Mouse (Mus musculus) right cerebral cortex, adult 18-20 months (tissue): ENCODE measurements around the gene Micall2.
"Not testable (repeated sequence)": the region's sequence is repeated elsewhere in the genome, so short reads cannot be mapped to it uniquely, and the experiment has no call there.

ENCODE experiments used
- DNase-seq: peaks from one replicate; pipeline ENCODE4 v3.0.0; 2022; ENCODE audit warnings: mixed read lengths

Micall2 gene

DNA sequence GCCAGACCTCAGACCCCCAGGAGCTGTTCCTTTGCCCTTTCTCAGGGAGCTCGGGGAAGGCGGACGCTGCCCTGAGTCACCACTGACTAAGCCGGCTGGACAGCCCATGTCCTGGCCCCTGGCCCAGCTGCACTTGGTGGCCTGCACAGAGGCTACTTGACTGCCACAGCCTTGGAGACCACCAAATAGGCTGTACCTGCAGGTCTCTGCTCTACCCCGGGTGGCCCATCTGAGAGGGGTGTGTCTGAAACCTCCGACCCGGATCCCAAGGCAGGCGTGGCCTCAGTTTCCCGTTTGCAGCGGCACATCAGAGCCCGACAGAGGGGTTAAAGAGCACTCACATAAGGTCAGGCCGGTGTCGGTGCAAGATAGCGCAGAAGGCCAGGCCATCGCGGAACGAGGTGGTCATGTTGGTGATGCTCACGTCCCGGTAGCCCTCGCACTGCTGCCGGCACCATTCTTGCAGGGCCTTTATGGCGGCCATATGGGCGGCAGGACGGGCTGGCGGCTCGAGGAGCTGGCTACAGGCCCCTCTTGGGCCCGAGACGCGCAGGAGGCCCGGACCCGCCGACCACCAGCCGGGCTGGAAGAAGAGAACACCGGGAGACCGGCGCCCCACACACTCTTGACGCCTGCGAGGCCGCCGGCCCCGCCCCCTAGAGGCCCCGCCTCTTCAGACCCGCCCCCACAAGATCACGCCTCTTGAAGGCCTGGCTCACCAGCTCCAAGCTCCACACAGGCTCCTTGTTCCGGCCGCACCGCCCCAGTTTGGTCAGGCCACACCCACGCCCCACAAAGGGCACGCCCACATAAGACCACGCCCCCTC, at the start of gene Micall2:
Gene Micall2 (minus strand): TSS at position 660 of the 827 bp plus-strand sequence.
- DNase-seq, result peak; percentile 85

DNA sequence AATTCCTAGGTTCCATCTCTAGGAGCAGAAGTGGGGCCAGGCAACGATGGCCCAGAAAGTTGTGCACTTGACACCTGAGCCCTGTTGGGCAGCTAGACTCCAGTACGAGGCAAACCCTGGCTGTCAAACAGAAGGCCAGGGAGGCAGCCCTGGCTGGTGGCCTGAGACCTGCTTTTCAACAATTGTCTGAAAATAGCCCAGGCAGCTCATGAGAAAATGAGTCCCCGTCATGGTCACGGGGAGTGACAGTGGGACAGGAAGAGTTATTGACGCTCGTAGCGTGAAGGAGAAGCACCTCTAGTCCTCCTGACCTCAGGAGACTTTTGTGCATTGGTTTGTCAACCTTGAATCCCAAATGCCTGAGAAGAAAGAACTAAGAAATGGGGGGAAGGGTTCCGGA, 45.3 kb upstream of the Micall2 start:
- DNase-seq, result no peak

- no peak for DNase-seq
Observed at GRCm38 (mm10) chr5:139776966-139777365, 40.8 kb upstream of the Micall2 start.

DNA sequence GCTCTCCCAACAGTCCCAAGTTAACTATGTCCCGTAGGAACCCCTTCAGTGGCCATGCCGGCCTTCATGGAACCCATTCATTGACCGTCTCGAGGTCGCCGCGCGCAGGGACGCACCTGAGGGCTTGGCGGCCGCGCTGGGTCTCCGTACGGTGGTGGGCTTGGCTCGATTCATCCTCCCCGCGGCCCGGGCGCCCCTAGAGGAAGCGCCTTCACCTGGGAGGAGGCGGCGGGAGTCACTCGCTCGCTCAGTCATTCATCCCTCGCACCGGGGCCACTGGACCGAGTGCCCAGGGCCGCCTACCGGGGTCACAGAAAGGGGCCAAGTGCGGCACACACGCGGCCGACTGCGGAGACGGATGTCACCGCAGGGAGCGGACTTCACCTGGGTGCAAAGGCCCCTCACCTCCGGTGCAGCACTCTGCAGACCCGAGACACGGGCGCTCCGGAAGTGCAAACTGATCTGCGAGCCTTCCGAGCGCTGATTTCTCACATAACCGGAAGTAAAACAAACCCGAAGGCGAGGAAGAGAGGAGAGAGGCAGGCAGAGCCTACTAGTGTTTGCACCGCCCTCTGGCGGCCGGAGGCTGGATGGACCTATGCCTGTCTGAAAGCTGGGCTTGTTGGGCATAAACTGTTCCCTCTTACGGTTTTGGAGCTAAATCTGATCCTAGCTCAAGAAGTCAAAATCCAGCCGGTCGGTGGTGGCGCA, 39.2 kb upstream of the Micall2 start, which contains the start of gene Ints1:
Gene Ints1 (minus strand): TSS at position 459 of the 711 bp plus-strand sequence.
- peak; percentile 96 for DNase-seq

GRCm38 (mm10) chr5:139768216-139768615, 32.1 kb upstream of the Micall2 start:
- DNase-seq, result no peak

- DNase-seq, result no peak
Observed at GRCm38 (mm10) chr5:139764296-139764695, 28.2 kb upstream of the Micall2 start.

DNA sequence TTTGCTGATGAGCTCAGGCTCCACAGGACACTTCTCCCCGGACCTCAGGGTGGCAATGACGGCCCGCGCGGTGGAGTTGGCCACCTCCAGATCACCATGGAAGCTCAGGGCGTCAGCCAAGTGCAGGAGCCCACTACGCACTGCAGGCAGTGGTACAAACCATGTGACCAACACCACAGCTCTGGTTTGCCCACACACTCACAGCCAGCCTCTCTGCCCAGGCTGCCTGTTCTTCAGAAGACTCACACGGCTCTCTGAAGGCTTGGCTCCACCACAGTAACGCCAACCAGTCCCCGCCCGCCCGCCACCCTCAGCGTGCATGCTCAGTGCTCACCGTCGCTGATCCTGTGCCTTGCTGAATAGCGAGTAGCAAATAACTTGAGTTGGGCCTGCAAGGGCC, 22.0 kb upstream of the Micall2 start:
- DNase-seq, result peak; percentile 86

- no peak for DNase-seq
Observed at GRCm38 (mm10) chr5:139756586-139756985, 20.4 kb upstream of the Micall2 start.

DNA sequence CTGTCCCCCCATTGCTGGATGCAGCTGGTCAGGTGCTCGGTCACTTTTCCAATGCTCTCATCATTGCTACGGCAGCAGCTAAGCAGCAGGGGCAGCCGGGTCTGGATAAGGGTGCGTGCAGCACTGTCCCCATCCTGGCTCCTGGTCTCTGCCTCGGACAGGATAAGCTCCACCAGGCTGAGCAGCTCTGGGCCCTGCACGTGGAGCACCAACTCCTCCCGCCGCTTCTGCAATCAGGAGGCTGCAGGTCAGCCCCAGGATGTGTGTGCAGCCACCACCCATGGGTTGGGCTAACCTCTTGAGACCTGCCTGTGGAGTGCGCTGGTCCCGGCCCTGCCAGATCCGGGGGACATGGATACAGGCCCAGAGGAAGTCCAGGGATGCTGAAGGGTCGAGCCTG, 20.0 kb upstream of the Micall2 start:
- DNase-seq, result no peak

DNA sequence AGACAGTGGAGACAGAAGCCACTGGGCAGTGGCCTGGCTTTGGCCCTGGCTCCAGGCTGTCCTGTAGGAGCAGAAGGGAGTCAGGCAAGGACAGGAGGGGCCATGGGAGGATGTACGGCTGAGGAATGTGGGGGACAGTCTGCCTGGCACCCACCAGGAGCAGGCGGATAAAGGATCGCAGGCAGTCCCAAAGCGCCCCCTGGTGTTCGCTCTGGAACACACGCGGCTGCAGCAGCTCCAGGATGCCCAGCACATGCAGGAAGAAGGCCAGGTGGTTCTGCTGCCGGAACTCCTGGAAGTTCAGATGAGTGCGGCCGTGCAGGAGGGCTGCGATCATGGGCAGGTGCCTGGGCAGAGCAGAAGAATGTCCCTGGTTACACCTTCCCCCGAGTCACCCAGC, 18.6 kb upstream of the Micall2 start:
- peak; percentile 56 for DNase-seq

DNA sequence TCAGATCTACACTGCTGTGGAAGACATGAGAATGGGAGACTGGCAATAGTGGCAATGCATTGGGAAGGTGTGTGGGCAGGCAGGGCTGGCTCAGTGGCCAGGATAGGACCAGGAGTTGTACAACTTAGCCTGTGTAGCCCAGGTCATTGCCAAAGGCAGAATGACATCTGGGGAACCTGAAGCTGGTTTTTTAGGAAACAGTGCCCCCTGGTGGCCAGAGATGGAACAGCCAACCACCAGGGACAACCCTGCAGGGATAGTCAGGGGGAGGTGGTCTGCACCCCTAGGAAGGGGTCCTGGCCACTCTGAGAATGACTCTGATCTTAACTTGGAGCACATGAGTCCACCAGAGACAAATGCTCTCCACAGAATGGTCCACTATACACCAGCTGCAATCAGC, 14.4 kb upstream of the Micall2 start:
- no peak for DNase-seq

DNA sequence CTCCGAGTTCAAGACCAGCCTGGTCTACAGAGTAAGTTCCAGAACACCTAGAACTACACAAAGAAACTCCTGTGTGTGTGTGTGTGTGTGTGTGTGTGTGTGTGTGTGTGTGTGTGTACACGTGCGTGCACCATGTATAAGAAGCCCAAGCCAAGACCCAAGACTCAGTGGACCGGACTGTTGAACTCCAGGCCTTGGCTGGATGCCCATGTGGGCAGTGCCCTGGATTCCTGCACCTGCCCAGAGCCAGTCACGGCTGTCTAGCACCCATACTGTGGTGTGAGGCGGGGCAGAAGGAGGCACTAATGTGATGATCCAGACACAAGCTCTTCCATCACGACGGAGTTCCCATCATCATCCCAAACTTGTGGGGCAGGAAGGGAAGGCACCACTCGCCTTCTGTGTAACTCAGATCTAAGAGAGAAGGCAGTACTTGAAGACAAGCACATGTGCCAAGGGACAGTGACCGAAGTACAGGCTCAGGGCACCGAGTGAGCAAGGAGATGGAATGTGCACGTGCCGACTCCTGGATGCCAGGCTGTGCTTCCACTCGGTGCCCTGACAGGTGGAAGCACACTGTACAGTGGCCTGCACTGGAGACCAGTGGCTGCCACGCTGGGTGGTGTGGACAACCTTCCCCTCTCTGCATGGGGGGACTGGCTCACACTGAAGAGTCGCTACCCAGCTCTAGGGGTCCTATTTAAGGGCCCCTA, 13.4 kb upstream of the Micall2 start:
- DNase-seq, result no peak

DNA sequence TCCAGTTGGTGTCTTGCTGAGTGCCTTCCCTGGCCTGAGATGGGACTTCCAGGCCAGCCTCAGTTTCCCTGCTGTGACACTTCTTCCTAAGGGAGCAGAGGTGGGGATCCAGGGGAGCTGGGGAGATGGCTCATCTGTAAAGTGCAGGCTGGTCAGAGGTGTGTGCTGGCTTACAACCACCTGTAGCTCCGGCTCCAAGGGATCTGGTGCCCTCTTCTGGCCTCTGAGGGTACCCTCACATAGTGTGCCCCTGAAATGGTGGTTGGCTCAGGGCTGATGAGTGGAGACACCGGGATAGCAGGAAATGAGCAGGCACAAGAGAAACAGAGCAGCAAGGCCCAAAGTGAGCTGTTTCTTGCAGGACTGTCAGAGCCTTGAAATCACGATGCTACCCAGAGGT, 9.6 kb upstream of the Micall2 start:
- DNase-seq, result no peak

DNA sequence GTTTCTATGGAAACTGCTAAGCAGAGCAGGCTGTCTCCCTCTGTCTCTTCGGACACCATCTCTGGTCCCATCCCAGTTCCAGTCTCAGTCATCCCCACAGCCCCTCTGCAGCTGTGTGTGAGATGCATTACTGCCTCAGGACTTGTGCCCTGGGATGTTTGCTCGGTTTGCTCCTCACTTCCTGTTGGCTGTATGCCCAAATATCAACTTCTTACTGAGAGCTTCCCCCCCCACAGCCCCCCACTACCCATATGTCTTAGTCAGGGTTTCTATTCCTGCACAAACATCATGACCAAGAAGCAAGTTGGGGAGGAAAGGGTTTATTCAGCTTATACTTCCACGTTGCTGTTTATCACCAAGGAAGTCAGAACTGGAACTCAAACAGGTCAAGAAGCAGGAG, 6.5 kb upstream of the Micall2 start:
- DNase-seq, result not testable (repeated sequence)

DNA sequence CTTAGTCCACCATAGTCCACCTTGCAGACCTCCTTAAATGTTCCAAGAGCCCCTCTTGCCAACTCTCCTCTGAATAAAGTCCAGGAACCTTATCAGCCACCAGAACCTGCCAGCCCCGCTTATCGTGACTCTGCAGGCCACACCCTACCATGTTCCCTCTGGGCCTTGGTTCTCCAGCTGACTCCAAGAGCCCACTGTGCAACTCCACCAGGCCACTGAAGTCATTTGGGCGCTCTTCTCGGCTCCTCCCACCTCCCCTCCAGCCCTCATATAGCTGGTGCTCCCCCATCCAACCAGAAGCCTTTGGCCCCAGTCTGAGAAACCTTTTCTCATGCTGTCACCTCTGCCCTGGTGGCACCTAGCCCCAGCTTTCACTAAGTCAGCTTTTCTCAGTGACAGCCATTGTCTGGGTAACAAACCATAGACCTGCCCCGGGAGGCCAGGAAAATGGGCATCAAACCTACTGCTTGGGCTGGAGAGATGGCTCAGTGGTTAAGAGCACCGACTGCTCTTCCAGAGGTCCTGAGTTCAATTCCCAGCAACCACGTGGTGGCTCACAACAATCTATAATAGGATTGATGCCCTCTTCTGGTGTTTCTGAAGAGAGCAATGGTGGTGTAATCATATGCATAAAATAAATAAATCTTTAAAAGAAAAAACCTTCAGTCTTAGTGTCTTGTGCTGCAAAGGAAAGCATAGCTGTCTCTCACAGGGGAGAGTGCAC, 2.6 kb upstream of the Micall2 start:
- no peak for DNase-seq

DNA sequence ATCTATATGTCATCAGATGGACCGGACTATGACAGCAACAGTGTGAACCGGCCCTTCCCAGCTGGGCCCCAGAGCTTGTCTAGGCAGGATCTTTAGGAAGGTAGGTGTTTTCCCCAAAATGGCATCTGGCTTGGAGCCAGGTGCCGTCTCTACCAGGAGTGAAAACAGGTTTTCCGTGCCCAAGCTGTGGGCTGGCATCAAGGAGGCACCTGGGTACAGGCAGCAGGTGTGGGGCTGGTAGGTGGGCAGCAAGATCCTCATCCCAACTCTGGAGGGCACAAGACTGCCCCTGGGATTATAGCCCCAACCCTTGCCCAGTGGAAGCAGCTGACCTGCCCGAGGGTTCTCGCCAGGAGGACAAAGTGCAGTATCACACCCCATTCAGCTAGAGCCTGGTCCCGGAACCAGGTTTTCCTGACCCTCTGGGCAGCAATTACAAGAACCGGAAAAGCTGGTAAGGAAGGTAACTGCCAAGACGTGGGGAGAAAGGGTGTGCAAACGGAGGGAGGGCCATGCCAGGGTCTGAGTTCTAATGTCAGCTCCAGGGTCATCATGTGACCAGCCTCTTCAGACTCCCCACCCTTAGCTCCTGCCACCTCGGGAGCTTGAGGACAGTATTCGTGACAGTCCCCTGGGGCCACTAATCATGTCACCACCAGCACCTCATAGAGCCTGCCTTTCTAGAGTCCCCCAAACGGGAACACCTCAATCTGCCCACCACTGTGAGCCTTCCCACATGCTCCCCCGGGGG, 1.9 kb upstream of the Micall2 start:
- no peak for DNase-seq

DNA sequence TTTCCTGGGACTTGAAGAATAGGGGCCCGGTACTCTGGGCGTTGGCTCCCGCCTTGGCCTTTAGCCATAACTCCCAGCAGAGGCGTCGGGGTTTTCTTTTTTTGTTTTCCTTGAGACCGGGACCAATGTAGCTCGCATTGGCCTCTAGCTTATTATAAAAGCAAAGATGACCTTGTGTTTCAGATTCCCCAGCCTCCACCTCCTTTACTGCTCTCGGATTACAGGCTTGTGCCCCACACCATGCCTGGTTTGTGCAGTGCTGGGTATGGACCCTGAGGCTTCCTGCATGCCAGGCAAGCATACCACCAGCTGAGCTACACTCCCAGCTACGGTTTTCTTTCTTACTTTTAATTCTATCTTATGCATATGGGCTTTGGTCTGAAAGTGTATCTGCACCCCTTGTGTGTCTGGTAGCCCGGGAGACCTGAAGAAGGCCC, 386 bp upstream of the Micall2 start:
- DNase-seq, result no peak

DNA sequence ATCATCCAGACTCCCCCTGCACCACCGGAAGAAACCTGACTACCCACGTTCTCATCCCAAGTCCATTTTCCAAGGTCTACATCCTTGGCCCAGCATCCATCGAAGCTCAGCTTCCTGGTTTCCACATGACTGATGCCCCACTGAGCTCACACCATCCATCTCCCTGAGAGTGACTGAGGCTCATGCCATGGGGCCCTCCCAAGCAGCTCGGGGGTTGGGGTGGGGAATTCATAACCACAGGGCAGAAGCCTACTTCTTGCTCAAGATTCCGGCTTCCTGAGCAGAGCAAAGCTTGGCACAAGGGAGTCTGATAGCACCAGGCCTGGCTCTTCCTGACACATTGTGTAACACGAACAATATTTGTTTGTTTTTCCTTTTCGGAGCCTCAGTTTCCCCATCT, 1.4 kb downstream of the Micall2 start:
- no peak for DNase-seq

DNA sequence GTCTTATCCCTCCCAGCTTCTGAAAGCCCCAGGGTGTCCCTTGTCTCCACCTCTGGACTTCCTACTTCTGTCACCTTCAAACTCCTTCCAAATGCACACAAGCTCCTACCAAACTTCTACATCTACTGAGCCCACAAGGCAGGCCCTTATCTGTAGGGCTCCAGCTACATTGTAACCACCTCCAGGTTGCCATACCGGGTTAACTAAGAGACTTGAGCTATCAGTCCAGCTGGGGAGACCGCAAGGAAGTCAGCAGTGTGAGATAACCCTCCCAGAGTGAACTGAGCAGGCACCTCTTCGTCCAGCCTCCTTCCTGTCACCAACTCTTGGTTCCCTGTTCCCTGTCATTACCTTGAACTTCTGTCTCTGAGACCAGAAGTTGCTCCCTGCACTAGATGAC, 2.1 kb downstream of the Micall2 start:
- no peak for DNase-seq

- DNase-seq, result no peak
Observed at GRCm38 (mm10) chr5:139732634-139733107, 3.5 kb downstream of the Micall2 start.

- no peak for DNase-seq
Observed at GRCm38 (mm10) chr5:139730712-139731486, 5.2 kb downstream of the Micall2 start.
